Mouse (Mus musculus) spleen, embryonic (tissue): ENCODE data around the gene Tgfbi.

Experiments
- CTCF ChIA-PET: fragments of 350-600 bp; sonication (Branson Sonifier 250); formaldehyde crosslinking; loops from one replicate; lab custom pipeline; 2022; lab: Charles Lee

The Tgfbi gene

GRCm38 (mm10) chr13:56609103-56609856, at the start of gene Tgfbi:
Tgfbi (plus strand) TSS chr13:56609523.
- CTCF ChIA-PET, result no interaction called here

- CTCF ChIA-PET, result no interaction called here
Measured at GRCm38 (mm10) chr13:56559841-56560370, 49.4 kb upstream of the Tgfbi start.

GRCm38 (mm10) chr13:56561129-56561528, 48.2 kb upstream of the Tgfbi start:
- CTCF ChIA-PET, result no interaction called here

GRCm38 (mm10) chr13:56563075-56563474, 46.2 kb upstream of the Tgfbi start:
- CTCF ChIA-PET, result no interaction called here

GRCm38 (mm10) chr13:56566336-56566735, 43.0 kb upstream of the Tgfbi start:
- CTCF ChIA-PET, result no interaction called here

- CTCF ChIA-PET, result no interaction called here
Measured at GRCm38 (mm10) chr13:56571645-56572044, 37.7 kb upstream of the Tgfbi start.

- CTCF ChIA-PET, result interaction anchor here (0.6 to 0.7 kb wide), 2 partner anchors 53 to 180 kb away, joined by 4 read pairs; no protein-coding TSS in a partner anchor
Measured at GRCm38 (mm10) chr13:56575074-56575473, 34.2 kb upstream of the Tgfbi start.

- CTCF ChIA-PET, result interaction anchor here (0.6 kb wide), 1 partner anchor 54 kb away, joined by 4 read pairs; no protein-coding TSS in a partner anchor
Measured at GRCm38 (mm10) chr13:56575701-56576321, 33.5 kb upstream of the Tgfbi start.

GRCm38 (mm10) chr13:56578097-56578496, 31.2 kb upstream of the Tgfbi start:
- CTCF ChIA-PET, result interaction anchor here (0.6 kb wide), 1 partner anchor 180 kb away, joined by 4 read pairs; no protein-coding TSS in a partner anchor

GRCm38 (mm10) chr13:56580450-56580849, 28.9 kb upstream of the Tgfbi start:
- CTCF ChIA-PET, result interaction anchor here (0.6 kb wide), 1 partner anchor 74 kb away, joined by 3 read pairs; no protein-coding TSS in a partner anchor

GRCm38 (mm10) chr13:56581512-56581911, 27.8 kb upstream of the Tgfbi start:
- CTCF ChIA-PET, result no interaction called here

GRCm38 (mm10) chr13:56581961-56582434, 27.3 kb upstream of the Tgfbi start:
- CTCF ChIA-PET, result no interaction called here

- CTCF ChIA-PET, result no interaction called here
Measured at GRCm38 (mm10) chr13:56582720-56583119, 26.6 kb upstream of the Tgfbi start.

- CTCF ChIA-PET, result no interaction called here
Measured at GRCm38 (mm10) chr13:56586046-56586445, 23.3 kb upstream of the Tgfbi start.

GRCm38 (mm10) chr13:56588454-56589117, 20.7 kb upstream of the Tgfbi start:
- CTCF ChIA-PET, result no interaction called here

GRCm38 (mm10) chr13:56590202-56590601, 19.1 kb upstream of the Tgfbi start:
- CTCF ChIA-PET, result no interaction called here

GRCm38 (mm10) chr13:56591191-56591590, 18.1 kb upstream of the Tgfbi start:
- CTCF ChIA-PET, result no interaction called here

GRCm38 (mm10) chr13:56591939-56592338, 17.4 kb upstream of the Tgfbi start:
- CTCF ChIA-PET, result no interaction called here

GRCm38 (mm10) chr13:56593196-56593595, 16.1 kb upstream of the Tgfbi start:
- CTCF ChIA-PET, result no interaction called here

- CTCF ChIA-PET, result no interaction called here
Measured at GRCm38 (mm10) chr13:56593961-56594391, 15.3 kb upstream of the Tgfbi start.

GRCm38 (mm10) chr13:56595246-56595645, 14.1 kb upstream of the Tgfbi start:
- CTCF ChIA-PET, result no interaction called here

GRCm38 (mm10) chr13:56597296-56597695, 12.0 kb upstream of the Tgfbi start:
- CTCF ChIA-PET, result no interaction called here
